Mouse (Mus musculus) 3134 (cell line): ENCODE results near the gene Akap2.
"Not testable (repeated sequence)": the region's sequence is repeated elsewhere in the genome, so short reads cannot be mapped to it uniquely, and the experiment has no call there.

Experiments
- DNase-seq: peaks from one replicate; pipeline ENCODE4 v3.0.0-alpha.2; 2011; ENCODE audit warnings: low spot score; ENCODE audit not compliant: insufficient read length; ENCODE audit errors: extremely low read depth

Akap2 gene

DNA sequence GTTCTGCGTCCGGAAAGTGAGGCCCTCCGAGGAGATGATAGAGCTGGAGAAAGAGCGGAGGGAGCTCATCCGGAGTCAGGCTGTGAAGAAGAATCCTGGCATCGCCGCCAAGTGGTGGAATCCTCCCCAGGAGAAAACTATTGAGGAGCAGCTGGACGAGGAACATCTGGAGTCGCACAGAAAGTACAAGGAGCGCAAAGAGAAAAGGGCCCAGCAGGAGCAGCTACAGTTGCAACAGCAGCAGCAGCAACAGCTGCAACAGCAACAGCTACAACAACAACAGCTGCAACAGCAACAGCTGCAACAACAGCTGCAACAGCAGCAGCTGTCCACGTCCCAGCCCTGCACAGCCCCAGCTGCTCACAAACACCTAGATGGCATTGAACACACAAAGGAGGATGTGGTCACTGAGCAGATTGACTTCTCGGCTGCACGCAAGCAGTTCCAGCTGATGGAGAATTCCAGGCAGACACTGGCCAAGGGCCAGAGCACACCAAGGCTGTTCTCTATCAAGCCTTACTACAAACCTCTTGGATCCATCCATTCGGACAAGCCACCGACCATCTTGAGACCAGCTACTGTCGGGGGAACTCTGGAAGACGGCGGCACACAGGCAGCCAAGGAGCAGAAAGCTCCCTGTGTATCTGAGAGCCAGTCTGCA, 138.0 kb downstream of the Akap2 start:
- no peak for DNase-seq

DNA sequence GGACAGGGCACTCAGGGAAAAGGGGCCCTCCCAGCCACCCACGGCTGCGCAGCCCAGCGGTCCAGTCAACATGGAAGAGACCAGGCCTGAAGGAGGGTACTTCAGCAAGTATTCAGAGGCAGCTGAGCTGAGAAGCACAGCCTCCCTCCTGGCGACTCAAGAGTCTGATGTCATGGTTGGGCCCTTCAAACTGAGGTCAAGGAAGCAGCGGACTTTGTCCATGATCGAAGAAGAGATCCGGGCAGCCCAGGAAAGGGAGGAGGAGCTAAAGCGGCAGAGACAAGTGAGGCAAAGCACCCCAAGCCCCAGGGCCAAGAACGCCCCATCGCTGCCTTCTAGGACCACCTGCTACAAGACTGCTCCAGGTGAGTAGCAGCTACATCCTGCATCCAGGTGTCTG, 139.2 kb downstream of the Akap2 start:
- no peak for DNase-seq

- peak; percentile 83 for DNase-seq
Measured at GRCm38 (mm10) chr4:57860204-57860611, 142.8 kb downstream of the Akap2 start.

- DNase-seq = peak; percentile 47
Measured at GRCm38 (mm10) chr4:57861166-57861565, 143.7 kb downstream of the Akap2 start.

DNA sequence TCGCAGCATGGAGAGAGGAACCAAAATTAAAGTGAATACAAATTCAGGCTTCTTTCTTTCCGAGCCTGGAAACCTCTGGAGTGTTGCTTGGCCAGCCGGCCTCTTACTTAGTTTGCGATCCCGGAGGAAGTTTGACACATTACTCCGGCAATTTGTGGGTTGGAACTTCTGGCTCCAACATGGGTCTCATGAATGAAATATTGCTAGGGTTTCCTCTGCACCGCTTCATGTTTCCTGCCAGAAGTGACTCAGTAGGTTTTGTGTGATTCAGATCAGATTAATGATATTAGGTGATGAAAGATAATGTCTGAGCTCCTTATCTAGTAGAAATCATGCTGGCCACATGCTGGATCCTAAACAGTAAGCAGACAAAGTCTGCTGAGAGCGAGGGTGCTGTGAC, 144.4 kb downstream of the Akap2 start:
- DNase-seq = no peak

- DNase-seq = no peak
Measured at GRCm38 (mm10) chr4:57862269-57862986, 145.0 kb downstream of the Akap2 start.

DNA sequence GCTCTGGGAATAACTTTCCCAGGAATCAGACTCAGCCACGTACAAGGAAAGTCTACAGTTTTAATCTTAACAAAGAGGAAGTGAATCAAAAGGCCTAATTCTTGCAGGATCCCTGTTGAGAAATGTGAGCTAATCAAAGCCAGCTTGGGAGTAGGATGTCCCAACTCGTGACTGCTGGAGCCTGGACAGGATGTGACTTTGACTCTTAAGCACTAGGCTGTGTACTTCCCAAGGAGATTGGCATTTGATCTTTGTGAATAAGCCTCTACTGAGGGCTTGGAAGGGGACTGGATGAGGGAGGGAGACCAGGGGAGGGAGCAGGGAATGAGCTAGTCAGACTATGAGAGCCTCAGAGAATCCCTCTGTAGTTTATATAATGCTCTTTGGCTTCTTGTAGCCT, 148.6 kb downstream of the Akap2 start:
- no peak for DNase-seq

- DNase-seq = no peak
Measured at GRCm38 (mm10) chr4:57866990-57867389, 149.5 kb downstream of the Akap2 start.

GRCm38 (mm10) chr4:57867454-57867853, 150.0 kb downstream of the Akap2 start:
- DNase-seq = no peak

- DNase-seq = no peak
Measured at GRCm38 (mm10) chr4:57879137-57879536, 161.7 kb downstream of the Akap2 start.

DNA sequence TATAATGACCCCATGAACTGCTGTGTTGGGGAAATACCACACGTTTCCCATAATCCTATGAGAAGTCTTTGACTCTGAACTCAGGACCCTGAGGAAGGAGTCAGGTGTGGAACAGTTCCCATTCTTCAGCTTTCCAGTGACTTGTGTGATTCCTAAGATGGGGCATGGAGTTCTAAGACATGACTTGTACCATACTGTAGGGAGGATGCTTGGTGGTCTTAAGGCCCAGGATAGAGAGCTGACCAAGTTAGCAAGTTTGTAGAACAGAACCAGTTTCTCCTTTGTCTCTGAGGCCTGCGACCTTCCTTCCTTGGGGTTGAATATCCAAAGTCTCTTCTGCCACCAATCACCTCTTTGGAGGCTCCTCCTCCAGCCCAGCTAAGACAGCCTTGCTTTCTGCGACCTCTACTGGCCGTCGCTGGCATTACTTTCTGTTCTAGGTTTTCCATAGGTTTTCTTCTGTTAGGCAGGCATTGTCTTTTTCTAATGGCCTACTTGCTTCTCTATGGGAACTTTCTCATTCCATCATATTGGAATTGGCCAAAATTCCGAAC, 162.4 kb downstream of the Akap2 start:
- no peak for DNase-seq

DNA sequence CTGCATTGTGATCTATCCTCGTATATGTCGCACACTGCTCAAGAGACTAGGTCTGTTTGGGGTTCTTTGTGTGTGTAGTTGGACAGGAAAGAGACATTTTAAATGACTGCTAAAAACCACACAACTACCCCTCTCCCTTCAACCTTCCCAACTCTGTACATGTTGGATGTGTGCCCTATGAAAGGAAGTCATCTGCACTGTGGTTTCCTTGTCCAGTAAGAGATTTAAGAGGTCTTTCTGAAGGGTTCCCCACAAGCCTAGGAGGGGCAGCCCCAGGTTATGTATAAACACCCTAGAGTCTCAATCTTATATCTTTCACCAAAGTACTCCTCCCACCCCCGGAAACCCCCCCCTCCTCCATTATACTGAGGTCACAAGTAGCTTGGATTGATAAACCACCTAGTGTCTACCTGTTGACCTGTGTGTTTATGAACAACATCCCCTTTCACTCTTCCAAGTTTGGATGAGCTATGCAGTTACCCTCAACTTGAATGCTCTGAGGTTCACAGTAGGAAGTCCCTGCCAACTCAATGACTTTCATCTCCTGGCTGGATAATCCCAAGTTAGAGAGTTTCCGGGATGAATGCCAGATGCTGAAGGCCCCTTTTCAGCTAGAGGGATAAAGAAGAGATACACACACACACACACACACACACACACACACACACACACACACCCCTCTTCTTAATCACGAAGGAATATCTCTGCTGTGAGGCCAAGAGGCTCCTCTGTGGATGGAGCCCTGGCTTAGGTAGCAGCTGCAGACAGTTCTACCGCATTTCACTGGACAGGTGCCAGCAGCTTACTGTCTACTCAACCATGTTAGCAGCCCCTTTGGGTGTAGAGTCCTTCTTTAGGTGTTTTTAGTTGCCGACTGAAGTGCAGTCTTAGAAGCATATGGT, 166.3 kb downstream of the Akap2 start:
- DNase-seq = no peak

- DNase-seq = no peak
Measured at GRCm38 (mm10) chr4:57884511-57884910, 167.1 kb downstream of the Akap2 start.

DNA sequence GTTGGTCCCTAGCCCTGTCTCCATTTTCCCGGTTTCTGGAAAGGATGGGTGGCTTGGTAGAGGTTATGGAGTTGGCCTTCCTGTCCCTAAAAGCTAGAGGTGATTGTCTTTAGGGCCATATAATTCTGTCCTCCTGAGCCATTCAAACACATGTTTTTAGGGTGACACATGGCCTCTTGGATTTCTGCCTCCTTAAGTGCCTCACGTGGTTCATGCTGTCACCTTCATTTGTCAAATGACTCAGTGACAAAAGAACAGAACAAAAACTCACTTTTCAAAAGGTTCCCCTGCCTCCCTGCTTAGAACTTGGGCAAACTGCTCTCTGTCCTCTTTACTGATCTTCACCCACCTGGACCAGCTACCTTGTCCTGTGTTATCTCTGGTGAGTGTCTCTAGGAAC, 167.7 kb downstream of the Akap2 start:
- DNase-seq = no peak

GRCm38 (mm10) chr4:57886066-57886887, 168.8 kb downstream of the Akap2 start:
- DNase-seq = no peak

DNA sequence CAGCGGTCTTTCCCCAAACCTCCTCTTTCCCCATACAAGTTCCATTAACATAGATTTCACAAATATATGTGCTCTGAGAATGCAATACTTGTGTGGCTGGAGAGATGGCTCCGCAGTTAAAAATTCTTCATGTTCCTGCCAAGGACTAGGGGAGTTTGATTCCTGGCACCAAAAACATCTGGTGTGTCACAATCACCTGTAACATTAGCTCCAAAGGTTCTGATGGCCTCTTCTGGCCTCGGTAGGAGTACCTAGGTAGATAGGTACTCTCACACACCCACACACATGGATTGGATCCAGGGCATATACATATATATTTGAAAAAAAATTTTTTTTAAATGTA, 169.4 kb downstream of the Akap2 start:
- DNase-seq = no peak

- DNase-seq = no peak
Measured at GRCm38 (mm10) chr4:57888246-57888645, 170.8 kb downstream of the Akap2 start.

GRCm38 (mm10) chr4:57888978-57889377, 171.5 kb downstream of the Akap2 start:
- DNase-seq = not testable (repeated sequence)

DNA sequence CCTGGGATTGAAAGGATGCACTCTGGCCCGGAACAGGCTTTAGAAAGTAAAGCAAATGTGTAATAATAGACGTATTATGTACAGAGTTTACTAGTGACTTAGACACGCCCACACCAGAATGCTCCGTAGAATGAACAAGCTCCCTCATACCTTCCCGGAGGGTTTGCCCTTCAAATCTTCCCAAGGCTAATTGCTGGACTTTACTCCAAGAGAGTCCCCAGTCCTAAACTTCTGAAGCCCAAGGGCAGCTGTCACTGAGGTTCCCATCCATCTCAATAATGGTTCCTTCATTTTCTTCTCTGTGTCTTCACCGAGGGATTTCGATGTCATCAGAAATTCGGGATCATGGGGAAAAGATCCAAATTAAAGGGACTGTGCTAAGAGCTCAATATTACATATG, 172.3 kb downstream of the Akap2 start:
- no peak for DNase-seq

DNA sequence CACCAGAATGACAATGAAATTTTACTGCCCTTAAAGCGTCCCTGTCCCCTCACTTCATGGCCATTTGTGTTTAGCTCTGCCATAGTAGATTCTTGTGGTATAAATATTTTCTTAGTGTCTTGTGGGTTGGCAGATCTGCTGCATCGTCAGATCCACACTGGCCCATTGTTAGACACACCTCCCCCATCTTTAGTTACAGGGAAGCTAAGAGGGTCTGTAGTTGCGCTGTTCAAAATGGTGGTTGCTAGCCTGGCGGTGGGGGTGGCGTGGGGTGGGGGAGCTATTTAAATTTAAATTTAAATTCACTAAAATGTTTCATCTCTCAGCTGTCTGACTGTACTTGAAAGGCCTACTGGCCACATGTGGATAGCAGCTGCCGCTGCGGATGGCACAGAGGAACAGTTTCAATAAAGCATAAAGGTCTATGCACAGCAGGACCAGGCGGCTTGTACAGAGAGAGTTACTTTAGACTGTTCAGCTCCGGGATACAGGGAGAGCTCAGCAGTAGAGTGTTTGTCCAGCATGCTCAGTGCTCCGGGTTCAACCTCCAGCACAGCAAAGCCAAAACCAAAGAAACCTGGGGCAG, 174.6 kb downstream of the Akap2 start:
- no peak for DNase-seq
